Mouse (Mus musculus): Measurements from ENCODE around the gene Cyp2a12. TPM values are rescaled to one million over a fixed set of nuclear protein-coding genes. Genes with fewer than 3 reads are reported as not detected.

The Cyp2a12 gene
- not detected in 2 replicates for polyA plus RNA-seq (2021; fragmentation: Nextera tagmentation)
- long read RNA-seq, experiment 1, result 0 reads
- long read RNA-seq, experiment 2, result 0 reads

GRCm38 (mm10) chr7:27028789-27029188, at the start of gene Cyp2a12:
Gene Cyp2a12, plus strand, starts transcription at chr7:27029081.

Other genes with a start within 250 kb of the Cyp2a12 start
- gene Cyp2g1, start 220.2 kb upstream of the Cyp2a12 start, polyA plus RNA-seq (2021; fragmentation: Nextera tagmentation), result not detected in 2 replicates
- gene Cyp2a5, start 193.8 kb upstream of the Cyp2a12 start, polyA plus RNA-seq (2021; fragmentation: Nextera tagmentation), result 0.20 and 0.94 TPM in 2 replicates
- gene Cyp2a22, start 89.7 kb upstream of the Cyp2a12 start, polyA plus RNA-seq (2021; fragmentation: Nextera tagmentation), result not detected in 2 replicates
- gene Cyp2f2, start 90.8 kb downstream of the Cyp2a12 start, polyA plus RNA-seq (2021; fragmentation: Nextera tagmentation), result 0.33 TPM in 1 of 2 replicates, not detected in the other
- not detected in 2 replicates for gene Cyp2t4, start 124.6 kb downstream of the Cyp2a12 start, polyA plus RNA-seq (2021; fragmentation: Nextera tagmentation)
- gene Egln2, start 137.7 kb downstream of the Cyp2a12 start, polyA plus RNA-seq (2021; fragmentation: Nextera tagmentation), result 72.0 and 79.6 TPM in 2 replicates
- gene Rab4b, start 149.8 kb downstream of the Cyp2a12 start, polyA plus RNA-seq (2021; fragmentation: Nextera tagmentation), result 94.7 and 122 TPM in 2 replicates
- not detected in 2 replicates for gene Gm21983, start 152.0 kb downstream of the Cyp2a12 start, polyA plus RNA-seq (2021; fragmentation: Nextera tagmentation)
- gene Mia, start 152.1 kb downstream of the Cyp2a12 start, polyA plus RNA-seq (2021; fragmentation: Nextera tagmentation), result 11.9 and 12.4 TPM in 2 replicates
- gene BC024978, start 166.7 kb downstream of the Cyp2a12 start, polyA plus RNA-seq (2021; fragmentation: Nextera tagmentation), result 5.2 and 6.1 TPM in 2 replicates
- 137 and 152 TPM in 2 replicates for gene Snrpa, start 167.2 kb downstream of the Cyp2a12 start, polyA plus RNA-seq (2021; fragmentation: Nextera tagmentation)
- gene Itpkc, start 199.6 kb downstream of the Cyp2a12 start, polyA plus RNA-seq (2021; fragmentation: Nextera tagmentation), result 0.42 and 1.8 TPM in 2 replicates
- gene Coq8b, start 203.9 kb downstream of the Cyp2a12 start, polyA plus RNA-seq (2021; fragmentation: Nextera tagmentation), result 11.5 and 12.7 TPM in 2 replicates
- 6.7 and 57.8 TPM in 2 replicates for gene Numbl, start 229.4 kb downstream of the Cyp2a12 start, polyA plus RNA-seq (2021; fragmentation: Nextera tagmentation)

Measured in left cerebral cortex, adult 6 months (tissue).